Comparison of ENCODE assay signal across 9 mouse cellular contexts in genomic region chr8:109436830-109437567, GRCm38 (mm10). TPM values are rescaled to one million over a fixed set of nuclear protein-coding genes. Genes with fewer than 3 reads are reported as not detected.
DNase-seq lines count a peak whose midpoint lies in the region; ATAC-seq lines count a peak whose summit lies in the region.
"Had no signal": no experiment of that assay in that cellular context is flagged by ENCODE, and none has a peak within 500 bp of the region (broad histone marks: within the 10 kb centered on the region; RNA-seq: fewer than 3 reads in every experiment).

No protein-coding gene starts in this region.

- H3K4me3 ChIP-seq in kidney, embryonic 15.5 days (replicated peaks): peak overlapping the region; percentile 28
- H3K4me3 ChIP-seq in neural tube, embryonic 13.5 days: peak overlapping the region; percentile 9

- 40% methylated on average over 19 of the region's 19 CpGs for WGBS in kidney, embryonic 15.5 days
- 15% methylated on average over 19 of the region's 19 CpGs for WGBS in neural tube, embryonic 13.5 days

- no peaks in the 10 kb centered on the region for H3K27me3 ChIP-seq in kidney, embryonic 15.5 days
- no peaks in the 10 kb centered on the region for H3K27me3 ChIP-seq in neural tube, embryonic 13.5 days

- no peaks in the 10 kb centered on the region for H3K36me3 ChIP-seq in kidney, embryonic 15.5 days
- H3K36me3 ChIP-seq in neural tube, embryonic 13.5 days: no peaks in the 10 kb centered on the region

- no peaks in the 10 kb centered on the region for H3K9me3 ChIP-seq in kidney, embryonic 15.5 days (replicated peaks)
- H3K9me3 ChIP-seq in neural tube, embryonic 13.5 days: no peaks in the 10 kb centered on the region

- DNase-seq in kidney, adult 18-20 months: no peak
- peak; percentile 79 for DNase-seq in embryo, embryonic 11 days
- DNase-seq in frontal cortex, postnatal 10 days (ENCODE audit: low spot score in 2 of 2): peak; percentile 52 to 57
- DNase-seq in left cerebral cortex, postnatal 25 days (ENCODE audit: low spot score in 2 of 2): peak; percentile 34 to 43
- DNase-seq in natural killer cell, adult 2 months (ENCODE audit: low spot score in 2 of 2): no peak
- no peak for DNase-seq in c-Kit-positive CD71-positive TER-119-positive erythroid progenitor cells, embryonic 14.5 days (ENCODE audit: low spot score)

- no peak overlapping the region for H3K9ac ChIP-seq in kidney, embryonic 15.5 days
- H3K9ac ChIP-seq in neural tube, embryonic 13.5 days: peak overlapping the region; percentile 57

- 0 out of 2 replicates have a peak, but pooled peaks have one; percentile 43 for ATAC-seq in kidney, embryonic 15.5 days (replicated peaks; ENCODE audit: low FRiP score)
- ATAC-seq in neural tube, embryonic 13.5 days (ENCODE audit: low read depth): peak; percentile 77

- intact Hi-C loops in left cerebral cortex, postnatal 25 days (cut with DNase I): no loop called here

- peak overlapping the region; percentile 56 for H3K4me2 ChIP-seq in kidney, embryonic 15.5 days
- peak overlapping the region; percentile 53 for H3K4me2 ChIP-seq in neural tube, embryonic 13.5 days

- no peak overlapping the region for H3K27ac ChIP-seq in kidney, embryonic 15.5 days
- H3K27ac ChIP-seq in neural tube, embryonic 13.5 days (replicated peaks): peak overlapping the region; percentile 87

- H3K4me1 ChIP-seq in kidney, embryonic 15.5 days: peaks cover 9% of the 10 kb centered on the region
- peaks cover 13% of the 10 kb centered on the region for H3K4me1 ChIP-seq in neural tube, embryonic 13.5 days (replicated peaks)

RNA-seq across cellular contexts. Expression of gene Pmfbp1, which starts 56.8 kb away (rescaled TPM):
- 0.08 and 0.10 TPM in 2 replicates for polyA plus RNA-seq in kidney, embryonic 15.5 days (2015; fragmentation: Nextera tagmentation; extraction: Ambion mirVana)
- total RNA-seq in left cerebral cortex, postnatal 25 days (2021): under 1 TPM; 0.25 to 0.30 TPM
- polyA plus RNA-seq in neural tube, embryonic 13.5 days (2015; fragmentation: Nextera tagmentation; extraction: Ambion mirVana): 1.5 and 1.6 TPM in 2 replicates
- total RNA-seq: heart, postnatal 14 days had no signal

Comparison
In these comparisons a context has a peak if more than half of its experiments do, and no peak if none do; other contexts are left out.
1. DNase-seq: peak in embryo, embryonic 11 days (single experiment), frontal cortex, postnatal 10 days (2 of 2) and left cerebral cortex, postnatal 25 days (2 of 2); none in kidney, adult 18-20 months (single experiment), natural killer cell, adult 2 months (0 of 2) and c-Kit-positive CD71-positive TER-119-positive erythroid progenitor cells, embryonic 14.5 days (single experiment).